Comparison of ENCODE assay signal across 13 mouse cellular contexts in the genomic region with DNA sequence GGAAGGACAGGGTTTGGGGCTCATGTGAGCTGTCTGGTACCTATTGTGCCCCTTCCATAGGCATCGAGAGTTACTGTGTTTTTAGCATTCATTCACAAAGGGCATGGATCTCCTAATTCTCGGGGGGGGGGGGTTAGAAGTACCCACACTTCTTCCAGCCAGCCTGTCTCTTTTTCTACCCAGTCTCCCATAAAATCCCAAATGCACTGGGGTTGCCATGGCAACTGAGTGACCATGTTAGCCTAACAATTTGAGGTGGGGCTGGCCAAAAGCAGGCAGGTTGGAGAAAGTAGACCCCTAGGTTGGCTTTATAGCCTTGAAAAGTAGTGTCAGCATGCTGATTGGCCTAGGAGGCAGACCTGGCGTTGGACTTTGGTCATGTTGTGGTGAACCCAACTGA. TPM values are rescaled to one million over a fixed set of nuclear protein-coding genes. Genes with fewer than 3 reads are reported as not detected.
A peak's percentile ranks its signal among the peaks of the same experiment; 100 is the strongest.
DNase-seq lines count a peak whose midpoint lies in the region; ATAC-seq and TF ChIP-seq lines count a peak whose summit lies in the region.
"Had no signal": no experiment of that assay in that cellular context is flagged by ENCODE, and none has a peak within 500 bp of the region (broad histone marks: within the 10 kb centered on the region; RNA-seq: fewer than 3 reads in every experiment).

No protein-coding gene starts in this region.

- DNase-seq in midbrain, embryonic 11.5 days (ENCODE audit: low spot score, missing footprints) = no peak
- no peak for DNase-seq in stomach, postnatal 0 days (ENCODE audit: low spot score)
- DNase-seq in thymus, postnatal 14 days = no peak
- no peak for DNase-seq in adrenal gland, postnatal 10 days
- DNase-seq: cerebellum, adult 2 months; heart, adult 2 months; heart, postnatal 10 days; lung, postnatal 14 days had no signal

- H3K9ac ChIP-seq in midbrain, embryonic 13.5 days (replicated peaks) = no peak overlapping the region
- H3K9ac ChIP-seq in midbrain, embryonic 11.5 days (ENCODE audit: low read length) = no peak overlapping the region
- H3K9ac ChIP-seq in embryonic facial prominence, embryonic 15.5 days = no peak overlapping the region
- H3K9ac ChIP-seq in intestine, embryonic 16.5 days (ENCODE audit: low read depth, low read length) = no peak overlapping the region
- no peak overlapping the region for H3K9ac ChIP-seq in stomach, postnatal 0 days (ENCODE audit: low read length)
- H3K9ac ChIP-seq: liver, embryonic 14.5 days; stomach, embryonic 15.5 days had no signal

- no peak for TF ChIP-seq CTCF in stomach, postnatal 0 days (IDR thresholded peaks at IDR 0.05; ENCODE audit: low read depth)

- no peaks in the 10 kb centered on the region for H3K36me3 ChIP-seq in midbrain, embryonic 13.5 days
- H3K36me3 ChIP-seq in midbrain, embryonic 11.5 days (ENCODE audit: control insufficient read depth, insufficient read depth, low read length) = no peaks in the 10 kb centered on the region
- H3K36me3 ChIP-seq in embryonic facial prominence, embryonic 15.5 days = peaks cover 87% of the 10 kb centered on the region
- H3K36me3 ChIP-seq in intestine, embryonic 16.5 days (ENCODE audit: control insufficient read depth, insufficient read depth, low read length) = peaks cover 4% of the 10 kb centered on the region
- peaks cover 7% of the 10 kb centered on the region; the same call in 1 of the 2 replicates for H3K36me3 ChIP-seq in stomach, postnatal 0 days (ENCODE audit: control insufficient read depth, insufficient read depth, low read length)

- no peaks in the 10 kb centered on the region for H3K9me3 ChIP-seq in midbrain, embryonic 13.5 days
- no peaks in the 10 kb centered on the region for H3K9me3 ChIP-seq in midbrain, embryonic 11.5 days (ENCODE audit: control insufficient read depth, low read length)
- H3K9me3 ChIP-seq in embryonic facial prominence, embryonic 15.5 days (replicated peaks) = no peaks in the 10 kb centered on the region
- no peaks in the 10 kb centered on the region for H3K9me3 ChIP-seq in intestine, embryonic 16.5 days (ENCODE audit: control insufficient read depth, low read length)
- H3K9me3 ChIP-seq in stomach, postnatal 0 days (ENCODE audit: control insufficient read depth, low read length) = no peaks in the 10 kb centered on the region
- H3K9me3 ChIP-seq: stomach, embryonic 15.5 days had no signal

- 44% methylated on average over 3 of the region's 3 CpGs for WGBS in midbrain, embryonic 13.5 days
- 48% methylated on average over 3 of the region's 3 CpGs for WGBS in midbrain, embryonic 11.5 days
- 73% methylated on average over 3 of the region's 3 CpGs for WGBS in embryonic facial prominence, embryonic 15.5 days
- 67% methylated on average over 3 of the region's 3 CpGs for WGBS in intestine, embryonic 16.5 days
- 80% methylated on average over 3 of the region's 3 CpGs for WGBS in stomach, postnatal 0 days

- no peak for ATAC-seq in midbrain, embryonic 13.5 days
- ATAC-seq in midbrain, embryonic 11.5 days (ENCODE audit: low FRiP score) = no peak
- ATAC-seq in embryonic facial prominence, embryonic 15.5 days (ENCODE audit: insufficient number of reproducible peaks, low FRiP score, low TSS enrichment, low read depth) = no peak
- ATAC-seq in intestine, embryonic 16.5 days = no peak
- no peak for ATAC-seq in stomach, postnatal 0 days (ENCODE audit: low FRiP score, low TSS enrichment)

- peak overlapping the region; percentile 48; the same call in 1 of the 2 replicates for H3K27ac ChIP-seq in midbrain, embryonic 13.5 days
- no peak overlapping the region for H3K27ac ChIP-seq in midbrain, embryonic 11.5 days (ENCODE audit: low read depth, low read length)
- peak overlapping the region; percentile 48; the same call in 1 of the 2 replicates for H3K27ac ChIP-seq in embryonic facial prominence, embryonic 15.5 days (replicated peaks)
- H3K27ac ChIP-seq in intestine, embryonic 16.5 days (ENCODE audit: low read length) = peak overlapping the region; percentile 62; the same call in 1 of the 2 replicates
- H3K27ac ChIP-seq in stomach, postnatal 0 days (replicated peaks) = peak overlapping the region; percentile 13; the same call in 1 of the 2 replicates
- H3K27ac ChIP-seq: heart, adult 2 months; liver, embryonic 14.5 days; stomach, embryonic 15.5 days had no signal

- no peaks in the 10 kb centered on the region for H3K27me3 ChIP-seq in midbrain, embryonic 13.5 days
- H3K27me3 ChIP-seq in midbrain, embryonic 11.5 days (ENCODE audit: control insufficient read depth, insufficient read depth, low read length) = no peaks in the 10 kb centered on the region
- no peaks in the 10 kb centered on the region for H3K27me3 ChIP-seq in embryonic facial prominence, embryonic 15.5 days
- H3K27me3 ChIP-seq in intestine, embryonic 16.5 days (replicated peaks; ENCODE audit: control insufficient read depth, insufficient read depth, low read length) = no peaks in the 10 kb centered on the region
- H3K27me3 ChIP-seq in stomach, postnatal 0 days (ENCODE audit: control insufficient read depth, insufficient read depth, low read length) = no peaks in the 10 kb centered on the region
- H3K27me3 ChIP-seq: stomach, embryonic 15.5 days had no signal

- no peak for TF ChIP-seq EP300 in stomach, postnatal 0 days (optimal IDR thresholded peaks at IDR 0.05)

- H3K4me1 ChIP-seq in midbrain, embryonic 13.5 days (replicated peaks) = peaks cover 22% of the 10 kb centered on the region
- peaks cover 6% of the 10 kb centered on the region; the same call in 1 of the 2 replicates for H3K4me1 ChIP-seq in midbrain, embryonic 11.5 days (ENCODE audit: control insufficient read depth, insufficient read depth, low read length)
- peaks cover 11% of the 10 kb centered on the region; the same call in 1 of the 2 replicates for H3K4me1 ChIP-seq in embryonic facial prominence, embryonic 15.5 days
- H3K4me1 ChIP-seq in intestine, embryonic 16.5 days (ENCODE audit: control insufficient read depth, insufficient read depth, low read length) = peaks cover 23% of the 10 kb centered on the region
- H3K4me1 ChIP-seq in stomach, postnatal 0 days (replicated peaks; ENCODE audit: control insufficient read depth, insufficient read depth) = no peaks in the 10 kb centered on the region
- H3K4me1 ChIP-seq: stomach, embryonic 15.5 days had no signal

- no peak overlapping the region for H3K4me3 ChIP-seq in midbrain, embryonic 13.5 days (replicated peaks)
- no peak overlapping the region for H3K4me3 ChIP-seq in midbrain, embryonic 11.5 days (ENCODE audit: low read depth, low read length)
- no peak overlapping the region for H3K4me3 ChIP-seq in embryonic facial prominence, embryonic 15.5 days (replicated peaks)
- no peak overlapping the region for H3K4me3 ChIP-seq in intestine, embryonic 16.5 days (ENCODE audit: low read length)
- H3K4me3 ChIP-seq in stomach, postnatal 0 days (ENCODE audit: low read depth, low read length) = no peak overlapping the region
- H3K4me3 ChIP-seq: heart, adult 2 months; stomach, embryonic 15.5 days had no signal

- no peak overlapping the region for H3K4me2 ChIP-seq in midbrain, embryonic 13.5 days (replicated peaks)
- H3K4me2 ChIP-seq in midbrain, embryonic 11.5 days = no peak overlapping the region
- H3K4me2 ChIP-seq in embryonic facial prominence, embryonic 15.5 days (replicated peaks) = no peak overlapping the region
- no peak overlapping the region for H3K4me2 ChIP-seq in intestine, embryonic 16.5 days (ENCODE audit: low read depth, low read length)
- H3K4me2 ChIP-seq in stomach, postnatal 0 days (replicated peaks; ENCODE audit: low read depth) = no peak overlapping the region
- H3K4me2 ChIP-seq: stomach, embryonic 15.5 days had no signal

RNA-seq across cellular contexts. Expression of a gene that starts 8.8 kb away (rescaled TPM):
- polyA plus RNA-seq in midbrain, embryonic 13.5 days (2015; fragmentation: Nextera tagmentation; extraction: Ambion mirVana) = 2.9 and 3.4 TPM in 2 replicates
- polyA plus RNA-seq in midbrain, embryonic 11.5 days (2014; fragmentation: Nextera tagmentation; extraction: Ambion mirVana) = 5.8 and 6.9 TPM in 2 replicates
- 183 and 190 TPM in 2 replicates for polyA plus RNA-seq in embryonic facial prominence, embryonic 15.5 days (2015; fragmentation: Nextera tagmentation; extraction: Ambion mirVana)
- 36.3 and 45.1 TPM in 2 replicates for polyA plus RNA-seq in intestine, embryonic 16.5 days (2015; fragmentation: Nextera tagmentation; extraction: Ambion mirVana)
- 47.7 and 51.6 TPM in 2 replicates for polyA plus RNA-seq in stomach, postnatal 0 days (2015; fragmentation: Nextera tagmentation; extraction: Ambion mirVana)
- 10 to 100 TPM; 29.4 to 33.8 TPM for total RNA-seq in adrenal gland, postnatal 10 days (2021)

RNA-seq across cellular contexts. Expression of a gene that starts 45.9 kb away (rescaled TPM):
- 65.3 and 72.0 TPM in 2 replicates for polyA plus RNA-seq in midbrain, embryonic 13.5 days (2015; fragmentation: Nextera tagmentation; extraction: Ambion mirVana)
- 71.6 and 72.3 TPM in 2 replicates for polyA plus RNA-seq in midbrain, embryonic 11.5 days (2014; fragmentation: Nextera tagmentation; extraction: Ambion mirVana)
- 68.6 and 71.0 TPM in 2 replicates for polyA plus RNA-seq in embryonic facial prominence, embryonic 15.5 days (2015; fragmentation: Nextera tagmentation; extraction: Ambion mirVana)
- 81.6 and 81.7 TPM in 2 replicates for polyA plus RNA-seq in intestine, embryonic 16.5 days (2015; fragmentation: Nextera tagmentation; extraction: Ambion mirVana)
- 63.7 and 64.7 TPM in 2 replicates for polyA plus RNA-seq in stomach, postnatal 0 days (2015; fragmentation: Nextera tagmentation; extraction: Ambion mirVana)
- 10 to 100 TPM; 51.4 to 54.6 TPM for total RNA-seq in adrenal gland, postnatal 10 days (2021)
